ENCODE assay signal across 9 mouse cellular contexts in genomic region chr14:35358136-35358821, GRCm38 (mm10).
A peak's percentile ranks its signal among the peaks of the same experiment; 100 is the strongest.
DNase-seq lines count a peak whose midpoint lies in the region; ATAC-seq and TF ChIP-seq lines count a peak whose summit lies in the region.
"Had no signal": no experiment of that assay in that cellular context is flagged by ENCODE, and none has a peak within 500 bp of the region (broad histone marks: within the 10 kb centered on the region; RNA-seq: fewer than 3 reads in every experiment).

No protein-coding gene starts in this region.

- H3K9ac ChIP-seq in kidney, embryonic 16.5 days (replicated peaks; ENCODE audit: low read length) = no peak overlapping the region
- H3K9ac ChIP-seq: neural tube, embryonic 13.5 days had no signal

- TF ChIP-seq POLR2A in cerebellum, adult 2 months (IDR thresholded peaks at IDR 0.05; ENCODE audit: borderline replicate concordance, insufficient read depth, low read length) = no peak

- no peaks in the 10 kb centered on the region for H3K27me3 ChIP-seq in kidney, embryonic 16.5 days (ENCODE audit: insufficient read depth, low read length)
- no peaks in the 10 kb centered on the region for H3K27me3 ChIP-seq in cerebellum, adult 2 months (ENCODE audit: control insufficient read depth, insufficient read depth, low read length)
- H3K27me3 ChIP-seq: neural tube, embryonic 13.5 days had no signal

- no peaks in the 10 kb centered on the region for H3K9me3 ChIP-seq in kidney, embryonic 16.5 days (ENCODE audit: low read length)
- H3K9me3 ChIP-seq: neural tube, embryonic 13.5 days had no signal

- 44% methylated on average over 7 of the region's 7 CpGs for WGBS in kidney, embryonic 16.5 days
- WGBS in cerebellum, adult 2 months = 19% methylated on average over 7 of the region's 7 CpGs

- peak; percentile 9 for DNase-seq in kidney, adult 9 months
- peak; percentile 19 for DNase-seq in adrenal gland, postnatal 25 days
- peak; percentile 34 to 50 for DNase-seq in cerebellum, adult 2 months
- peak; percentile 75 for DNase-seq in left cerebral cortex, postnatal 4 days
- DNase-seq in spleen, postnatal 10 days (ENCODE audit: low spot score in 2 of 2) = no peak

- no peak for TF ChIP-seq CTCF in cerebellum, adult 2 months (IDR thresholded peaks at IDR 0.05; ENCODE audit: borderline replicate concordance, insufficient read depth, low read depth, low read length)

- H3K36me3 ChIP-seq in kidney, embryonic 16.5 days (ENCODE audit: insufficient read depth, low read length) = no peaks in the 10 kb centered on the region
- H3K36me3 ChIP-seq: neural tube, embryonic 13.5 days had no signal

- H3K4me2 ChIP-seq in kidney, embryonic 16.5 days (replicated peaks; ENCODE audit: low read depth, low read length) = no peak overlapping the region
- H3K4me2 ChIP-seq: neural tube, embryonic 13.5 days had no signal

- intact Hi-C loops in left cerebral cortex, postnatal 4 days (cut with DNase I) = no loop called here

- no peak overlapping the region for H3K4me3 ChIP-seq in kidney, embryonic 16.5 days (ENCODE audit: low read length)
- no peak overlapping the region for H3K4me3 ChIP-seq in cerebellum, adult 2 months (replicated peaks; ENCODE audit: insufficient read depth, low read depth, low read length)
- H3K4me3 ChIP-seq: neural tube, embryonic 13.5 days had no signal

- H3K27ac ChIP-seq in kidney, embryonic 16.5 days (ENCODE audit: low read length) = no peak overlapping the region
- 0 out of 2 replicates have a peak overlapping the region, but pooled peaks have one; percentile 30 for H3K27ac ChIP-seq in cerebellum, adult 2 months (ENCODE audit: insufficient read depth, low read length)
- H3K27ac ChIP-seq: neural tube, embryonic 13.5 days had no signal

- no peaks in the 10 kb centered on the region for H3K4me1 ChIP-seq in kidney, embryonic 16.5 days (ENCODE audit: insufficient read depth, low read length)
- no peaks in the 10 kb centered on the region for H3K4me1 ChIP-seq in cerebellum, adult 2 months (ENCODE audit: control insufficient read depth, insufficient read depth, low read length)

- ATAC-seq in kidney, embryonic 16.5 days (ENCODE audit: low FRiP score, low TSS enrichment) = no peak
- no peak for ATAC-seq in inflammation-experienced regulatory T-cells, adult 6 months
- ATAC-seq in monocyte, adult 5-6 weeks (replicated peaks; ENCODE audit: insufficient number of reproducible peaks, low FRiP score, low TSS enrichment, poor library complexity, severe bottlenecking) = no peak

Comparison
In these comparisons a context has a peak if more than half of its experiments do, and no peak if none do; other contexts are left out.
1. DNase-seq: peak in kidney, adult 9 months (single experiment), adrenal gland, postnatal 25 days (single experiment), cerebellum, adult 2 months (2 of 2) and left cerebral cortex, postnatal 4 days (single experiment); none in spleen, postnatal 10 days (0 of 2).